Mouse (Mus musculus): ENCODE data around the gene Serpina9. TPM values are rescaled to one million over a fixed set of nuclear protein-coding genes. Genes with fewer than 3 reads are reported as not detected.

Serpina9 gene
- polyA plus RNA-seq (2015; fragmentation: Nextera tagmentation; extraction: Ambion mirVana) = 0.95 and 1.1 TPM in 2 replicates

DNA sequence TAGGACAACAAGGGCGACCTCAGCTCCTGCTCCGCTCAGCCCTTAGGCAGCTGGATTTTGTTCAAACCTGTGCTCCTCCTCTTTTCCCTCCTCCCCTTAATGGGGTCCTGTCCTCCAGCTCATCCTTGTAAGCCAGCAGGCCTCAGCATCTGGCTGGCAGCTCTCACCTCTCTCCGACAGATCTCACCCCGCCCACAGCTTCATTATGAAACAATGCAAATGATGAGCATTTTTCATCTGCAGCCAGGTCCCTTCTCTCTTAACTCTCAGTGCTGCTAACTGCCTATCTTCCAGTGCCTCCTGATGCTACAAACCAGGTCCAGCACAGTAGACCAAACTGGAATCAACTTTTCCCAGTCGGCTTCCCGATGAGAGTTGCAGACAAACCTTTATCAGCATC lies at the start of gene Serpina9:
Serpina9 (minus strand) TSS at position 136 of the 400 bp plus-strand sequence.
- DNase-seq (ENCODE audit: low spot score) = no peak

DNA sequence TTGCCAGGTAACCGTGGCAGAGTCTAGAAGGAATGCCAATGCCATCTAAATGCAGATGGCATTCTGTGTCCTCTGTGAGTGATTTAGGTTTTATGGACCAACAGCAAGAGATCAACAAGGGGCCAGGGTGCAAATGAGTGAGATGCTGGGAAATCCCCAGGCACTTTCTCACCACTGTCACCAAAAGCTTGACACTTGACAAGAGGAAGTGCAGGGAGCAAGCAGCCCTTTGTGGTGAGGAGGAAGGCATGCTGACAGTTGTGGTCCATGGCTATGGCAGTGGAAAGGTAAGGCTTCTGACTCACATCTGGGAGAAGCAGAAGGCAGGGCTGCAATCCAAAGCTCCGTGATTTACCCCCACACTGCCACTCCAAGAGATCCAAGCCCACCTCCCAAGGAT lies 48.3 kb upstream of the Serpina9 start:
- DNase-seq (ENCODE audit: low spot score) = no peak

DNA sequence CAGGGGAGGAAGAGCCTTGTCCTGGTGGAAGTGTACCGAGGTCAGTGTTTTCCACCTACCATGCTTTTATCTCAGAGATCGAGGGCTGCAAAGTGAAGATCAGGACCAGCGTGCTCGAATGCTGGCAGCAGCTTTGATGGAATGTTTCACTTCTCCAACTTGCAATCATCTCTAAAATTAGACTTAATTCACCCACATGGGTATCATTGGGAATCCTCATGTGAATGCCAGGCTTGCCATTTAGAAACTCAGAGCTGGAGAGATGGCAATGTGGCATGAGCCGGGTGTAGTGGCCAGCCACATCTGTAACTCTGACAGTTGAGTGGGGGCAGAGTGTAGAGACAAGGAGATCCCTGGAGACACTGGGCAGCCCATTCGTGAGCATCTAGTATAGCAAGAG lies 46.6 kb upstream of the Serpina9 start:
- no peak for DNase-seq (ENCODE audit: low spot score)

DNA sequence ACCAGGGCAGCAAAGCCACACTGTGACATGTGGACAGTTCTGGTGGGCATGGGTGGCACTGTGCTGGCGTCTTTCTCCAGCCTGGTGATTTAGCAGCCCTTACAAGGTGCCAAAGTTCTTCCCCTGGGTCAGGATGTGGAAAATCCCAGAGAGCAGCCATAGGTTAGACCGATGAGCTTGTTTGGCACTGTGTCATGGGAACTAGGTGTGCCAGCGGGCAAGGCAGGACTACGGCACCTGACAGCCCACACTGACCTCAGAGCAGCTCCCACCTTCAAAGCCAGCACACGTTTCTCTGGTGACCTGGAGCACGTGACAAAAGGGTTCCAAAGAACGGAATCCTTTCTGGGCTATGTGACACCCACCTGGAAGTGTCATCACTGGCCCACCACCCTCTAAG lies 44.0 kb upstream of the Serpina9 start:
- no peak for DNase-seq (ENCODE audit: low spot score)

GRCm38 (mm10) chr12:104057050-104057449 lies 43.5 kb upstream of the Serpina9 start:
- DNase-seq (ENCODE audit: low spot score) = no peak

- DNase-seq (ENCODE audit: low spot score) = no peak
Measured at GRCm38 (mm10) chr12:104055755-104056154, 42.2 kb upstream of the Serpina9 start.

GRCm38 (mm10) chr12:104053995-104054394 lies 40.4 kb upstream of the Serpina9 start:
- no peak for DNase-seq (ENCODE audit: low spot score)

DNA sequence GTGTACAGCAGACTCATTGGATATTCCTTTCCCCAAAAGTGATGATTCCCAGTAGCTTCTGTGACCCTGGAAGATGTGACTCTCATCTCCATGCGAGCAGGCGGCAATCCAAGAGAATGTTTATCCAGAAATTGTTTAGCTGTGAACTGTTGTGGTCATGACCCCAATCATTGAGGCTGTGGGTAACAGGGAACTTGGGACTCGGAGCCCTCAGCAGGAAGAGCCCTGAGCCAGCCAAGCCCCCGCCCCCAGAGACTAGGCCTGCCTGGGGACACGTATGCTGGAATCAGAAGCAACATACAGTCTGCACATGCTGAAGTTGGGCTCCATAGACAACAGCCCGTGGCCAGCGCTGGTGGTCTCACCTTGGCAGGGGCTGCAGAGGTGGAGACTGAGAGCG lies 32.2 kb upstream of the Serpina9 start:
- DNase-seq (ENCODE audit: low spot score) = no peak

DNA sequence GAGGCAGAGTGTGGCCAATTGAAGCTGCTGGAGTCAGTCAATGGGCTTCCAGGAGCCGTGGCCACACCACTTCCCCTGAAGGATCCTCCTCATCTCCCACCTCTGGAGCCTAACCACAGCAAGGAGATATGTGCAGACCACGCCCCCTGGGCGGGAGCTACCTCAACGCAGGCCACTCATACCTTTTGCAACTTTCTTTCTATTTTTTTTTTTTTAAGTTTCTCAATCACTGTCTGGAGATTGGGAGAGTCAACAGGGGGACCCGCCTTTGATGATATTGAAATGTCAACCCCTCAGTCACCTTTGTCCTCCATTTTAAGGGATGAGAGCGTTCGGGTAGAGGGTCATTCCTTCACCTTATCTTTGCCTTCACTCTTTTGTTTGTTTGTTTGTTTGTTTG lies 30.8 kb upstream of the Serpina9 start, which contains the start of gene Serpina12:
Serpina12 (minus strand) TSS at position 101 of the 400 bp plus-strand sequence.
- no peak for DNase-seq (ENCODE audit: low spot score)

DNA sequence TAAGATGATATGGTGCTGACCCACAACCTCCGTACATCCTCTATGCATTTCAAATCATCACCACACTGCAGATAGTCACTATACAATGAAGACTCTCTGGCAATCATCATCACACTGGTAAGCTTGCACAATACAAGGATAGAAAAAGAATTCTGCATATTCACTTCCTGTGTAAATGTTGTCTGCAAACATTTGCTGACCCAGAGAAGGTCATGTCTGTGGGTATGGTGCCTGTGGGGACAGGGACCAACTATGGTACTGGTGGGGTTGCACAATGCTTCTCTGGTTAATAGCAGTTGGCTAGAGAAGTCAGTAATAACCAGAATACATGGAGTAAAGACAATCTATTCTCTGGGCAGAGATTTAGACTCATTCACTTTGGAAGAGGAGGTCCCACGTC lies 29.2 kb upstream of the Serpina9 start:
- no peak for DNase-seq (ENCODE audit: low spot score)

- no peak for DNase-seq (ENCODE audit: low spot score)
Measured at GRCm38 (mm10) chr12:104041401-104041800, 27.8 kb upstream of the Serpina9 start.

- DNase-seq (ENCODE audit: low spot score) = no peak
Measured at GRCm38 (mm10) chr12:104038181-104038580, 24.6 kb upstream of the Serpina9 start.

GRCm38 (mm10) chr12:104033752-104034151 lies 20.2 kb upstream of the Serpina9 start:
- no peak for DNase-seq (ENCODE audit: low spot score)

- no peak for DNase-seq (ENCODE audit: low spot score)
Measured at GRCm38 (mm10) chr12:104029986-104030385, 16.4 kb upstream of the Serpina9 start.

DNA sequence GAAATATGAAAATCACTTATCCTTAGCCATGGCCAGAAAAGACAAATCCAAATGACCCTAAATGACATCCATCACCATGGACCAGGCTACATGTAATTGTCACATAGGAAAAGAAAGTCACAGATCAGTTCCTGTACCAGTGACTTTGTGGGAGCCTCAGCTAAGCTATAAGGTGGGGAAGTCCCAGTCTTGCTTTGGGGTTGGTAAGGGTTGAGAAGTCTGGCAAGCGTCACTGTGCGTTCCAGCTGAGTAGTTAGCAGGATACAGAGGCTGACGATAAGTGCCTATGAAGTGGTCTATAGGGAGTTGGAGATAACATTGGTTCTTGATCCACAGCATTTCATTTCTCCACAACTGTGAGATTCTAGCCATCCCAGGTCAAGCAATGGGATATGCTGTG lies 1.7 kb upstream of the Serpina9 start:
- no peak for DNase-seq (ENCODE audit: low spot score)

GRCm38 (mm10) chr12:104004689-104005088 lies 8.9 kb downstream of the Serpina9 start:
- no peak for DNase-seq (ENCODE audit: low spot score)

GRCm38 (mm10) chr12:104003238-104003612 lies 10.3 kb downstream of the Serpina9 start:
- DNase-seq (ENCODE audit: low spot score) = no peak

DNA sequence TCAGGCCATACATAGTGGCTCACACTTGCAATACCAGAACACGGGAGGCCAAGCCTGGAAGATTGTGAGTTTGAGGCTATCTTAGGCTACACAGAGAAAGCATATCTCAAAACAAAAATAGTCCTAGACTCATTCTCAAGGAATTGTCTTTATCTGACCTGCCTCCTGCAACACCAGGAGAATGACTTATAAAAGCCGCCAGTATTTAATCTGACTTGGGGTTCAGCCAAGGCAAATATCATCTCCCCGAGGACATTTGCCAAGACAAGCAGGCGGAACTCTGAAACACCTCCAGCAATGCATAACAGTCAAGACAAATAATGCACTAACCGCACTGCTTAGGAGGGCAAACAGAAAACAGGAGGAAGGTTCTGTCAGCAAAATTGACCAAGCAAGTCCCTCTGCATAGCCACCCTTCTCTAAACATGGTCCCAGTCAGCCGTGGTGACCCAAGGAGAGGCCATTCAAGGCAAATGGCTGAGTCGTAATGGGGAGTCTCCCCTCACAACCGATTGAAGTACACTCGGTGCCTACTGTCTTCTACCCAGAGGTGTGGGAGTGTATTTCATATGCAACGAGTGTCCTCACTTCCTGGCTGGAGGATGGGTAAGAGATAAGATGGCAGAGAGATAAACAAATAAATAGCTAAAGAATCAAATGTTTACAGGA lies 10.9 kb downstream of the Serpina9 start:
- DNase-seq (ENCODE audit: low spot score) = no peak

GRCm38 (mm10) chr12:104000594-104000993 lies 13.0 kb downstream of the Serpina9 start:
- DNase-seq (ENCODE audit: low spot score) = no peak

DNA sequence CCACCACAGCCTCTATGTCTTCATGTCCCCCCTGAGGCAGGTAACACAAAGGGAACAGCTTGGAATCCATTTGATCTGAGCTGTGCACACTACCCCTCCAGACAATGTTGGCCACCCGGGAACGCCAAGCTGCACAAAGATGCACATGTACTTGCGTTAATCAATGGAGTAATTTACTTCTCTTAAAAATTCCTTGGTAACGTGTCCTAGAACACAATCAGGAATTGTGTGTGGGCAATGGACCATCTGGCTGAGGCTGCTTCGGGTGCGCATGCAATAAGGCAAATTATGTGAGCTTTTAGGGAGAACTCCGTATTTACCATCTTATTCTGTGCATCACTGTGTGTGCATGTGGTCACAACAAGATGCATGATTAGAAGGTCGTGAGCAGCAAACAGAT lies 13.9 kb downstream of the Serpina9 start:
- no peak for DNase-seq (ENCODE audit: low spot score)

- DNase-seq (ENCODE audit: low spot score) = no peak
Measured at GRCm38 (mm10) chr12:103996513-103996912, 17.0 kb downstream of the Serpina9 start.

DNA sequence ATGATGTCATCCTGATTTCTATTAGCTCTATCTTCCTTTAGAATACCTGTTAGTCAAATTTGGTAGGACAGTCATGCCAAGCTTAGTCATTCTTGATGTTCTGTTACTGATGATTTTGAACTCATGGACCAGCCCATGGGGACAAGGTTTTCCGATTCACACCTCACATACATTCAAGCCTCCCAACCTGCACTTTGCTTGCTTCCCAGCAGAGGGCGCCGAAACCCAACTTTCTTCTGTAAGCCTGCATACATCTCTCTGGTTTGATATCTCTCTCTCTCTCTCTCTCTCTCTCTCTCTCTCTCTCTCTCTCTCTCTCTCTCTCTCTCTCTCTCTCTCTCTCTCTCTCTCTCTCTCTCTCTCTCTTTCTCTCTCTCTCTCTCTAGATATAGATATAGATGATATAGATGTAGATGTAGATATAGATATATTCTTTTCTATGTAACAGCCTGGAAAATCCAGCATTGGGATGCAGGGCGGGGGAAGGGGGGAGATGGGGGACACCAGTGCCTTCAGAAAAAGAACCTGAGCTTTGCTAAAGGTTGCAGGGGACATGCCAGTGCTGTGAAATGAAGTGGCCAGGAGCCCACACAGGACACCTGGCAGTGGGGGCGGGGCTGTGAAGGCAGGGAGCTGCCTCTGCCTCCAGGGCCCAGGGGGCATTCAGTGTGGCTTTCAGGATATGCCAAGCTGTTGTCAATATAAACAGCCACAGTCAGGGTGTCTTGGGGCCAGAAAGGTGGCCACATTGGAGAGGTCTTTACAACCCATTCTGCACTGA lies 18.1 kb downstream of the Serpina9 start:
- DNase-seq (ENCODE audit: low spot score) = peak; percentile 36

DNA sequence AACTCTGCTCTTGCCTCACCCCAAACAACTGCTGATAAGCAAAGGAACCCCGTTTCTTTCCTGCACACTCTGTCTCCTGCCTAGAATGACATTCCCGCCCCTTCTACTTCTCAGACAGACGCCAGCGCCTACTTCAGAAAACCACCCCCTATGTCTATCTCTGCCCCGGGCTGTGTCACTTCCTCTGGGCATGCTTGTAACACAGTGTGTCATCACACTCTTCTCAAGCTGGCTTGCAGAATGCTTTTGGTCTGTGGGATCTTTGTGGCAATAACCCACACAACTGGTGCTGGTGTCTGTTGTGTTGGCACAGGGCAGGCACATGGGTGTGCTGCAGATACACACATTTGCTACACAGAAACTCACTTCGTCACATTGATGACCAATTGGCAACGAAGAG lies 20.6 kb downstream of the Serpina9 start:
- no peak for DNase-seq (ENCODE audit: low spot score)
